Mouse (Mus musculus) intestine, postnatal 0 days (tissue): ENCODE results near the gene Mecom. TPM values are rescaled to one million over a fixed set of nuclear protein-coding genes. Genes with fewer than 3 reads are reported as not detected.

Experiments
- ATAC-seq: fragments of 200-750 bp; cut with Nextera tagmentation; 2 replicates; pipeline ENCODE4 v1.8.0; 2017; ENCODE audit warnings: mild to moderate bottlenecking, moderate TSS enrichment, moderate library complexity
- H3K27ac ChIP-seq: fragments of 300-500 bp; sonication (generic); 2 replicates; pipeline ENCODE4 v1.5.1; 2014; ENCODE audit warnings: mild to moderate bottlenecking, low read depth, low read length, moderate library complexity
- H3K27me3 ChIP-seq: fragments of 300-500 bp; sonication (generic); replicated peaks from 2 replicates; pipeline ENCODE4 v1.6.1; 2014; ENCODE audit warnings: low read length, mixed read lengths; ENCODE audit not compliant: control insufficient read depth, insufficient read depth
- H3K36me3 ChIP-seq: fragments of 300-500 bp; sonication (generic); 2 replicates; pipeline ENCODE4 v1.6.1; 2014; ENCODE audit warnings: mild to moderate bottlenecking, moderate library complexity; ENCODE audit not compliant: control insufficient read depth, insufficient read depth
- H3K4me1 ChIP-seq: fragments of 300-500 bp; sonication (generic); replicated peaks from 2 replicates; pipeline ENCODE4 v1.6.1; 2014; ENCODE audit warnings: antibody characterized with exemption, low read length, mixed read lengths; ENCODE audit not compliant: control insufficient read depth, insufficient read depth
- H3K4me2 ChIP-seq: fragments of 300-500 bp; sonication (generic); replicated peaks from 2 replicates; pipeline ENCODE4 v1.6.1; 2014; ENCODE audit warnings: low read depth, mild to moderate bottlenecking, moderate library complexity
- H3K4me3 ChIP-seq: fragments of 300-500 bp; sonication (generic); 2 replicates; pipeline ENCODE4 v1.5.1; 2014; ENCODE audit warnings: low read depth, low read length
- H3K9ac ChIP-seq: fragments of 300-500 bp; sonication (generic); 2 replicates; pipeline ENCODE4 v1.6.1; 2014; ENCODE audit warnings: mild to moderate bottlenecking, low read depth, low read length
- H3K9me3 ChIP-seq: fragments of 300-500 bp; sonication (generic); 2 replicates; pipeline ENCODE4 v1.6.1; 2016; ENCODE audit warnings: mixed run types; ENCODE audit not compliant: control insufficient read depth
- CTCF ChIP-seq: sonication (generic); IDR thresholded peaks from 2 replicates; pipeline ENCODE4 v1.5.1; 2016; ENCODE audit warnings: low read depth, mild to moderate bottlenecking, control low read depth, antibody characterized with exemption, moderate library complexity
- WGBS: fragments of 180-500 bp; shearing (Covaris S2); extraction: QIAGEN DNeasy Blood & Tissue Kit; methylation state at CpG from one replicate; pipeline ENCODE4 v1.1.7; 2014; 5-methylcytosine and 5-hydroxymethylcytosine counted together
- polyA plus RNA-seq: library from polyadenylated mRNA; unstranded; fragments of >200 nt; fragmentation: Nextera tagmentation; extraction: Ambion mirVana; gene quantifications from 2 replicates; pipeline ENCODE4 v1.2.1, GENCODE M21; 2015

Mecom gene
- polyA plus RNA-seq, 1 experiment from 2014 or later: 7.7 TPM

DNA sequence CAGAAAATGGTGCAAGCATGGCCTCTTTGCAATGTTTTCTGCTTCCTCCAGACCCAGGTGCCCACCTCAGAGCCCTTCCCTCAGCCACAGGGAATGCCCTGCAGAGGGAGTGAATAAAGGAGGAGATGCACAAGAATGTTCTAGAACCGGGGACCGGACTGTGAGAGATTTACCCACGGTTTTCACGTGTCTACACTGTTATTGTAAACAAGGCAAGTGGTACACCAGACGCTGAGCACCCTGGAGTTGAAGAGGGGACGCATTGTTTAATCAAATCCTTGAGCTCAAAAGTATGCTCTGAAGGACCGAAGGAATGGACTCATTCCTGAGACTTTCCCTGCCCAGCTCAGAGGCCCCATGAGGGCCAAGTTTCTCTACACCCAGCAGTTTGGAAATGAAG lies 43.2 kb downstream of the Mecom start:
- Histone ChIP-seq H3K27ac (no peak overlapping the region), H3K4me1 (0 out of 2 replicates have a peak, but pooled peaks cover 4% of the 10 kb centered on the region), H3K27me3 (peaks cover 53% of the 10 kb centered on the region), H3K9me3 (no peaks in the 10 kb centered on the region), H3K4me2 (no peak overlapping the region), H3K36me3 (no peaks in the 10 kb centered on the region), H3K9ac (no peak overlapping the region), H3K4me3 (no peak overlapping the region)
- WGBS: 50% methylated on average over 7 of the region's 7 CpGs
- ATAC-seq: no peak
- TF ChIP-seq CTCF: no peak

DNA sequence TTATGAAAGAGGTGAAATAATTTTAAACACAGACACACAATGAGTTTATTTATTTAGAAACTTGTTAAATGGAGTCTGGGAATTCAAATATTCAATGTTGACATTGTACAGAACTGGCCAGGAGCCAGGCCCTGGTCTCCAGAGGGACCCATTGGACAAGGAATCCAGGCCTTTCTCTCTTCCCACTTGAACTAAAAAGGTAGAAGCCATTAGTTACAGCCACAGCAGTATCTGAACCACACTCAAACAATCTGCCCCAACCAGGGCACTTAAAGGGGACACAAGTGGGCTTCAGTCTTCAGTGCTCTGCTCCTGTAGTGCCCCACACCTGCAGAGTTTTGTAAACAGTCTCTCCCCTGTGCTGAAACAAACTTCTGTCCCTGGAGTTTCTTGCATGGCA lies 44.0 kb downstream of the Mecom start:
- H3K27me3 ChIP-seq: peaks cover 46% of the 10 kb centered on the region
- no peaks in the 10 kb centered on the region for H3K9me3 ChIP-seq
- ATAC-seq: no peak
- 0 out of 2 replicates have a peak, but pooled peaks cover 4% of the 10 kb centered on the region for H3K4me1 ChIP-seq
- no peaks in the 10 kb centered on the region for H3K36me3 ChIP-seq
- no peak for TF ChIP-seq CTCF
- H3K4me3 ChIP-seq: no peak overlapping the region
- H3K9ac ChIP-seq: no peak overlapping the region
- no peak overlapping the region for H3K27ac ChIP-seq
- H3K4me2 ChIP-seq: no peak overlapping the region

DNA sequence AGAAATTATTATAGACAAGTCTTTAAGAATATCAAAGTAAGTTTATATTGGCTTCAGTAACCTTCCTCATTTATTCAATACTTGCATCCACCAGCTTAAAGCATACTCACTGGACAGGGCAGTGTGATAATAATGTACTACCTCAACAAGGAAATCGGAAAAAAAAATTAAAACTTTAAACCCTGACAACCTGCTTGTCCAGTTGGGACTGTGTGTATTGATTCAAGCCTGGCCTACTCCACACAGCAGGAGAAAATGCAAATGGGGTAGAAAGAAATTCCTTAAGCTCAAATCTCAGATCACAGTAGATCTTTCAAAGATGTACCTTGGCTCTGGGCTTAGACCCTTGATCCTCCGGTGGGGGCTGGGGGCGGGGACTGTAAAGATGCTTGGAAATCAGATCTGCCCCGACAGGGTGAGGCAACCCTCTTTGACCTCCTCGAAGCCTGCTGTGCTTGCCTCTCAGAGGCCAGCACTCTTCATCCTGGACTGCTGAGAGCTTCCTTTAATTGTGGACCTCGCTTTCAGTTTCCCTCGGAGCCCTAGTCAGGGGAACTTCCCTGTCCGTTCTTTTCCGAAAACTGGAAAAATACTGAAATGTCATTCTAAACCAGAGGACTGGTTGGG lies 49.5 kb downstream of the Mecom start:
- Histone ChIP-seq H3K4me1 (no peaks in the 10 kb centered on the region), H3K27me3 (no peaks in the 10 kb centered on the region), H3K4me3 (no peak overlapping the region), H3K36me3 (no peaks in the 10 kb centered on the region), H3K27ac (no peak overlapping the region), H3K9me3 (no peaks in the 10 kb centered on the region), H3K9ac (no peak overlapping the region), H3K4me2 (peak overlapping the region; percentile 35)
- no peak for TF ChIP-seq CTCF
- ATAC-seq: no peak
- WGBS: 23% methylated on average over 9 of the region's 9 CpGs

DNA sequence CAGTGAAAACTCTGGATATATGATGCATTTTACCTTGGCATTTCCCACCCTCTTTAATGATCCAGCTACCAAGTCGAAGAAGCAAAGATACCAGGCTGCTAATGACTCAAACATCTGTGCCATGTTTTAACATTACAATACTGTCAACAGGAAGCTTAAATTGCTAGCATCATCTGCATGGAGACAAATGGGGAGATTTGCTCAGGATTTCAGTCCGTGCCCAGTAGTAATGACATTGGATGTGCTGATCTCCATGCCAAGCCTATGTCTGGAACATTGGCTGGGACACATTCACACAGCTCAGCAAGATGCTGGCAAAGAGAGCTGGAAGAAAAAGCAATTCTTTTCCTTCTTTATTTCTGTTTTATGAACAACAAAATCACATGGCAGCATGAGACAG lies 53.4 kb downstream of the Mecom start:
- Histone ChIP-seq H3K9ac (no peak overlapping the region), H3K4me1 (no peaks in the 10 kb centered on the region)

DNA sequence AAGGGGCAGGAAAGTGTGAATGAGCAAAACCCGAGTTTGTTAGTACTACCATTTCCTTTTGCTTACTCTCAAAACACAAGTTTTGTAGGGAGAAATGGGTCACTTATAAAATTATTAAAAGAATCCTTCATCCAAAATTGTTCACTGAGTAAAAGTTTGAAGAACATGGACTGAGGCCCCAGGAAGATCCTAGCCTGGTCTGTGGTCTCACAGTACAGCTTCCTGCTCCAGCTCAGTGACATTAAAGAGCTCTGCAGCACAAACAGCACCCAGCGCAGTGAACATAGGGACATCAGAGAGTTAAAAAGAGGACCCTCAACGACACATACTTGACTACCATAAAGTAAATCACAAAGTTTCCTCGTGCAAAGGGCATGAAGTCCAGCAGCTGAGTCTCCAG lies 59.0 kb downstream of the Mecom start:
- no peak overlapping the region for H3K4me2 ChIP-seq
- WGBS: 37% methylated on average over 4 of the region's 4 CpGs
- ATAC-seq: no peak

More for the DNA sequence above, 53.4 kb downstream of the Mecom start:
- no peak for ATAC-seq
- H3K9me3 ChIP-seq: no peaks in the 10 kb centered on the region
- no peaks in the 10 kb centered on the region for H3K27me3 ChIP-seq
- 70% methylated on average over 2 of the region's 2 CpGs for WGBS
- no peak overlapping the region for H3K27ac ChIP-seq
- no peaks in the 10 kb centered on the region for H3K36me3 ChIP-seq
- no peak overlapping the region for H3K4me3 ChIP-seq
- H3K4me2 ChIP-seq: no peak overlapping the region
- TF ChIP-seq CTCF: no peak

DNA sequence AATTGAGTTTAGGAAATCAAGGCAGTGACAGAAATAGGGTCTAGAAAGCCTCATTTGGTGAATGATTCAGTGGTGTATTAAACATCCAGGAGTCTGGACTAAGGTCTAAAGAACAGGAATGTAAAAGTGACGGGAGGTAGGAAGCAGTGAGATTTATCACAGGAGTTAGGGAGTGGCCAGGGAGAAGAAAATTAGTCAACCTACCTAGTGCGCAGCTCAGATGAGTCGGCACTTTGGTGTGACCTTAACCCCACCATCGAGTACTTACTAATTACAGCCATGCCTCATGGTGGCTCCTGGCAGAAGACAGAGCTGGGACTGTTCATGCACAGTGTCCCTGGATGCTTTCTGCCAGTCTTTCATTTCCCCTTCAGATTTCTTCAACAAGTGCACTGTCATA lies 61.4 kb downstream of the Mecom start:
- no peak overlapping the region for H3K27ac ChIP-seq
- no peak overlapping the region for H3K4me3 ChIP-seq
- no peak overlapping the region for H3K4me2 ChIP-seq
- no peaks in the 10 kb centered on the region for H3K36me3 ChIP-seq
- WGBS: 29% methylated on average over 4 of the region's 4 CpGs
- 0 out of 2 replicates have a peak, but pooled peaks cover 4% of the 10 kb centered on the region for H3K4me1 ChIP-seq
- no peaks in the 10 kb centered on the region for H3K27me3 ChIP-seq
- no peak for TF ChIP-seq CTCF
- no peaks in the 10 kb centered on the region for H3K9me3 ChIP-seq
- ATAC-seq: peak; percentile 63
- H3K9ac ChIP-seq: no peak overlapping the region

More for the DNA sequence above, 59.0 kb downstream of the Mecom start:
- no peak for TF ChIP-seq CTCF
- no peak overlapping the region for H3K9ac ChIP-seq
- H3K4me3 ChIP-seq: no peak overlapping the region
- H3K27me3 ChIP-seq: no peaks in the 10 kb centered on the region
- H3K4me1 ChIP-seq: 0 out of 2 replicates have a peak, but pooled peaks cover 4% of the 10 kb centered on the region
- H3K9me3 ChIP-seq: no peaks in the 10 kb centered on the region
- no peaks in the 10 kb centered on the region for H3K36me3 ChIP-seq
- no peak overlapping the region for H3K27ac ChIP-seq
